Mouse (Mus musculus) inflammation-experienced regulatory T-cells, adult 6 months (primary cell): Measurements from ENCODE around the gene Rsph14. TPM values are rescaled to one million over a fixed set of nuclear protein-coding genes. Genes with fewer than 3 reads are reported as not detected.
A peak's percentile ranks its signal among the peaks of the same experiment; 100 is the strongest.

Experiments
- ATAC-seq: one replicate; pipeline ENCODE4 v1.8.0; 2017
- polyA plus RNA-seq, 3 experiments: library from polyadenylated mRNA; unstranded; fragments of 100-300 nt; shearing (Covaris generic); gene quantifications; one replicate each; pipeline ENCODE4 v1.2.1; 2017

Rsph14 gene
- polyA plus RNA-seq, 3 experiments from 2014 or later, result not detected

DNA sequence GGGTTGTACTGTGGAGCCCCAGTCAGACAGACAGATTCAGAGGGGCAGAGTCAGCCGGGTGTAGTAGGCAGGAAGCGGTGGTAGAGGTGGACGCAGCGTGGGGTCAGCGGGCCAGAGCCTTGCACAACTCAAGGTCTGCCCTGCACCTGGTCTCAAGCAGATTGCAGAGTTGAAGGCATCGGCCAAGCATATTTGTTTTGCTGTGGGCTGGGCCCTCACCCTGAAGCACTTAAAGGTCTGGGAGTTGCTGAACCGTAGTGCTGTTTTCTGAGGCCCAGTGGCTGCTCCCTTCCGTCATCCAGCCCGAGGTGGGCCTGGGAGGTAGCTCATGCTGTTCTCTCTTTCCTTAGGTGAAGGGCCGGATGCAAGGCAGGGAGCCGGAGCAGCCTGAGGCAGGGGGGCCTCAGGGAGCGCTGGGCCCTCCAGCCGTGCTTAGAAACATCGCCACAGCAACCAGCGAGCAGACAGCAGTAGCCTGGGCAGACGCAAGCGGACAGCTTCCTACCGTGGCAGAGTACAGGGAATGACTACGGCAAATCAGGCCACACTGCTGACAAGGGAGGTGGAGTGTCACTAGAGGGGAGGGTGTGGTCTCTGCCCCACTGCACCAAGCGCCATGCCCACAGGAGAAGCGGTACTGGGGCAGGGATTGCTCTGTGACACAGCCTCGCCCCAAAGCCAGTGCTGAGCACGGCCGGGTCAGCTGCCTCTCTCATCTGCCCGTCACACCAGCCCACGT is 41.6 kb downstream of the Rsph14 start:
- no peak for ATAC-seq

DNA sequence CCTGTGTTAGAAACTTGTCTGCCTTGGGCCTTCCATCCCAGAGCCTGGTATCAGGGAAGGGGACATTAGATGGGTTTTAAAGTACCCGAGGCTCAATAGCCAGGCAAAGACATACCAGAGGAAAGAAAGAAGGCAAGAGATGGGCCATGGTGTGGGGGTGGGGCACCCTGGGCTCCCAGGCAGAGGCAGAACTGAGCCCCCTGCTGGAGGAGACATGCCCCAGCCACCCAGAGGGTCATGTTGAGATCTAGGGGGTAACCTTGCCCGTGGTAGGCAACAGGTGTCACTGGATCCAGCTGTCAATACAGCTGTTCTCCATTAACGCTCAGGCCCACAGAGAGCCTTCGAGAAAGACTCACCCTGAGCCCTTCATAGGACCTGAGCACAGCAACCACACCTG is 42.6 kb downstream of the Rsph14 start:
- no peak for ATAC-seq

DNA sequence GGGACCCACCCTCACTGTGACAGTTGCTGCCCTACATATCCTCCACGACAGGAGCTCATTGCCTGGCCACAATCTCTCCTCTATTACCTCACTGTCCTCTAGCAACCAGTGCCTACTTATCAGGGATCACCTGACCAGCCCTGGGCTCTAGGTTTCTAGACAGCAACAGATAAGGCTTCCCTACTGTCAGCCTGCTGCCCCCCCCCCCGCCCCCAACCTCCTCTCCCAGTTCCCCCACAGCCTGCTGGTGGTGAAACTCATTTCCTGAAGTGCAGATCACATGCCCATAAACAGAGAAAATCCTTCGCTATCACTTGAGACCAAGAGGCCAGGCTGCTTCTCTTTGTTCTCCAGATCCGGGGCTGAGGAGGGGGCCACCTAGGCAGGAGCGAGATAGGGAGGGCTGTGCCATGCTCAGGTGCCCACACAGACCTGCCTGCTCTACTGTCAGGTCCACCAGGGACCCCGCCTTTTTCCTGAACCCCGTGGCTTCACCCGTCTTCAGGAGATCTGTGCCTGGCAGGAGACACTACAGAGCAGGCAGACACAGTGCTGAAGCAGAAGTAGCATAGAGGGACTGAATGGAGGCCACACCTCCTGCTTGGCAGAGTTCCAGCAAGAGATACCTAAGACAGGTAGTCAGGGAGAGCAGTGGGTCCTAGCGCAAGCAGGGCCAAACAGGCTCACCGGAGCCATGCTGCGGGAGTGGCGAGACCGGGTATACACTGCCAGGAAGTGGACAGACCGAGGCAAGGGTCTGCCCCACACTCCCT is 44.5 kb downstream of the Rsph14 start:
- ATAC-seq, result no peak

DNA sequence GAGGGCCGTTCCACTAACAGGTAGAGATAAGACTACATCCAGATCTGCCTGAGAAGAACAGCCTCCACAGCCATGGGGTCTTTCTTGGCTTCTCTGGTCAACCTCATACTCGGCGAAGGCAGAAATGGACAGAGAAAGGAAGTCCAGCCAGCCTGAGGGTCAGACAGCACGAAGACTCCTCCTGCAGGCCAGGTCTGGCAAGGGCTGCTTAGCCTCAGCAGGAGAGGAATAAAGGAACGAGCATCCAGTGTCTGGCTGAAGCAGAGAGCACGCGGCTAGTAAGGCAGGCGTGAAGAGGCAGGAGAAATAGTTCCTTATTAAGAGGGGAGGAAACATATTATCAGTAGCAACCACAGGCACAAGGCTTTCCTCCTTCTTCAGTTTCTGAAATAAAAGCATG is 49.2 kb downstream of the Rsph14 start:
- ATAC-seq, result no peak

GRCm38 (mm10) chr10:74981159-74981558 is 51.2 kb downstream of the Rsph14 start:
- no peak for ATAC-seq

DNA sequence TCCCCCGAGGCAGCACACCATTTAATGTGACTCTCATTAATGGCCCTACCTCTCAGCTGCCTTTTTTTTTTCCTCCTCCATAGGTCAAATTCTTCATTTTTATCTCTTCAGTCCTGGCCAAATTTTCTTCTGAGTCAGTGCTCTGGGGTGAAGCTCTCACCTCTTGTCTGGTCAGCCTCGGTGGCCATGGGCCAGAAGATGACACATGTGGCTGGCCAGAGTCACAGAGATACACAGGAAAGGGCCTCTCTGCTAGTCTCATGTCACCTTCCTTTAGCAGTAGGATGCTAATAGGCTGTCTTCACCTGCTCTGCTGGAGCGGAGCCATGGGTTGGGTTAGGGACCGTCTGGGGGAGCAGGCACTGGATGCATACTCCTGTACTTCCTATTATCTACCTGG is 54.3 kb downstream of the Rsph14 start:
- no peak for ATAC-seq

DNA sequence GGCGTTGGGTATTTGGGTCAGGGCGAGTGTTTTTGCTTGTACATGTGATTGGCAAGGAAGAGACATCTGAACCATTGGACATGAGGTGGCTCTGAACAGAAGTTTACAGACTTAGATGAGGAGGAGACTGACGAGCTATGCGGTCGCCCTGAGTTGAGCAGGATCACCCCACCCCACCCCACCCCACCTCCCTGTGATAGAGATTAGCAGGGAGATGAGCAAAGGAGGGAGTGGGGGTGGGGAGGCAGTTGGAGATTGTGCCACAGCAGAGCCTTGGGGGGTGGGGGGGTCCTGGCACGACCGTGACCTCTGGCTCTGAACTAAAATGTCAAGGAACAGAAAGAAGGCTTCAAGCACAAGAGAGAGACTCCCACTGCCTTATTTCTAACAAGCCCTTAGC is 56.0 kb downstream of the Rsph14 start:
- ATAC-seq, result no peak

- no peak for ATAC-seq
Observed at GRCm38 (mm10) chr10:74975626-74976025, 56.8 kb downstream of the Rsph14 start.

DNA sequence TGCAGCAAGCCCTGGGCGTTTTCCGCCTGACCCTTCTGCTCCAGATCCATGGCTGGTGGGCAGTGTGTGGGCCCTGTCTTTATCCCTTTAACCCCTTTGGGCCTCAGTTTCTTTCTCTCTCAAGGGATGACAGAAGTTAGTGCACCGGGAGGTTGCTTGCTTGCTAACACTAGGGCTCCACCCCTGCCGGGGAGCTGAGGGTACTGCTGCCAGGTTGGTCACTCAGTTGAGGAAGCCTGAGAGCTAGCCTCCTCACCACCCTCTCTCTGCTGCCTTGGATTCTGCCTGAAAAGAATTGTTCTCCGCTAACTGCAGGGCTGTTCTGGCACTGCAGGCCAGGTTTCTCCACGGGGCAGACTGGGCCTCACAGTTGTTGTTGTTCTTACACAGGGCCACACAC is 59.4 kb downstream of the Rsph14 start:
- ATAC-seq, result no peak

- ATAC-seq, result no peak
Observed at GRCm38 (mm10) chr10:74969266-74969665, 63.1 kb downstream of the Rsph14 start.

DNA sequence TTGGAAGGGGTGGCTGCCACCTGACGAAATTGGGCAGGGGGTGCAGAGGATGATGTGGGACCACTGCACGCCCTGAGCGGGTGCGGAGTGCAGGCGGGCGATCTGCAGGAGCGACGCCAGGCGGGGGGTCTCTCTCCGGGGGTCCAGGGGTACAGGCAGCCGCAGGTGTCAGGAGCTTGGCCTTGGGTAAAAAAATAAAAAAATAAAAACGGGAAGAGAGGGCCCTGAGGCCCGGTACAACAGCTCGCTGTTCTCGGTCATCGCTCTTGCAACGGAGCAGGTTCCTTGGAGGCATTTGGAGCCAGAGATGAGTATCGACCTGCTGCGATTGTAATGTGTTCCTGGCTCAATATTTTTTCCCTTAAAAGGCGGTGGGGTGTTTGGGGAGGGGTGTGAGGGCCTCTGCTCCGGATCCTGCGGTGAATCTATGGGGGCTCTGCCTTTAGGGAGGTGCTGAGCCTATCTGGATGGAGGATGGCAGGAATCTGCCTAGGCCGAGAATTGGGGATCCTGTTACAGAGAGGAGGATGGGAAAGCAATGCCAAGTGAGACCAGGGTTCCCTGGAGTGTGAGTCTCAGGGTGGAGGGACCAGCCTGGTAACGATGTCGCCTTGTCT is 64.6 kb downstream of the Rsph14 start:
- no peak for ATAC-seq

DNA sequence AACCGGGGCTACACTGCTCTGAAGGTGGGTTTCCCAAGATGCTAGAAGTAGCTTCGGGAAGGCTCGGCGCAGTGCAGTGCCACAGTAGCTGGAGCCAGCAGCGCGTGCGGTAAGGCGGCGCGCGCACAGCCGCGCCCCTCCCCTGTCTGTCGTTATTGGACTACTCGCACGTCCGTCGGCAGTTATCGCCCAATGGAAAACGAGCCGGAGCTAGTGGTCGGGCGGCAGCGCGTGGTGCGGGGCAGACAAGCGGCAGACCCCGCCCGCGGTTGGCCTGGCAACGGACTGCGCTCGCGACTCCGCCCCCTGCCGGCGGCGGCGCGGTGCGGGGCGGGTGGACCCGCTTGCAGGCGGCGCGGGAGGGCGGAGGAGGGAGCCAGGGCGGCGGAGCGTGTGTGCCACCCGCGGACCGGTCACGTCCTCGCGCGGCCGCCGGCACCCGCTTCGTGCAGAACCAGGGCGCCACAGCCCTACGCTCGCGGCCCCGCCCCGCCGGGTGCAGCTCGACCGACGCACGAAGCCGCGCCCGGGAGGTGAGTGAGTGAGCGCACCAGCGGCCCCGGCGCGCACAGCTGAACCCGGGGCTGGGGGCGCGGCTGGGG is 65.4 kb downstream of the Rsph14 start, which contains the start of gene Gnaz:
TSS of gene Gnaz (plus strand) at position 328 of the 602 bp plus-strand sequence.
- ATAC-seq, result peak; percentile 92

- no peak for ATAC-seq
Observed at GRCm38 (mm10) chr10:74964380-74964779, 68.0 kb downstream of the Rsph14 start.

DNA sequence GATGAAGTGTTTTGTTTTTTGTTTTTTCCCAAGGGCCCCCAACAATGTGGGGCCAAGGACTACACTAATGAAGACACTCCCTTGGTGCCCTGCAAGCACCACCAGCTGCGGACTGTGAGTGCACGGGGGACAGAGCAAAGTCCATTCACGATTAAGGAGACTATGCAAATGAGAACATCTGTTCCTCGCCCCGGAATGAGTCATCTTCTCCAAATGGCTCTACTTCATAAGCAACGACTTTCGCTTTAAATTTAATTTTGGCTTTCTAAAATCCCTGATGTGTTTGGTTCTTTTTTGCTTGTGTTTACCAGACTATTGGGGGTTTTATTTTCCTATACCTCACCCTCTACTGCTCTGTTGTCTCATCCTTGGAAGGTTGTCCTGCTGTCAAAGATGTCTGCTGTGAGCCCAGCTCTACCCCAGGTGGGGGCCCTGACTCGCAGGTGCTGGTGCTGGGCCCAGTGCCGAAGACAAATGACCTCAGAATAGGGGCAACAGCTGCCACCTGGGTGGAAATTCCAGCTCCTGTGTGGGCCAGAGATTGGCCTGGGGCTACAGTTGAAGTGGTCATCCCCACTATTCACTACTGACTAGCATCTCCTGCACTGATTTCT is 79.4 kb downstream of the Rsph14 start:
- no peak for ATAC-seq

DNA sequence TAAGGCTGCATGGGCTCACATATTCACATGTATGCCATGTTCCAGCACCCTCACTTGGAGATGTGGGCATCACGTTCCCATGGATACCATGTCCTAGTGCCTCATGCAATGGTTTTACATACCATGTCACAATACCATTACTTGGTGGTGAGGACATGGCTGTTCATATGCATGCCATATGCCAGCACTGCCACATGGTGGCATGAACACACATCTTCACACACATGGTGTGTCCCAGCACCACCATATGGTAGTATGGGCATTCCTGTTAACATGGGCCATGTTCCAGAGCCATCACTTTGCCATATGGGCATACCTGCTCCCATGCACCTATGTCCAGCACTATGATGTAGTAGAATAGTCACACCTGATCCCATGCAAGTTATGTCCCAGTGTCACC is 91.6 kb downstream of the Rsph14 start:
- no peak for ATAC-seq

- ATAC-seq, result no peak
Observed at GRCm38 (mm10) chr10:74939300-74939699, 93.1 kb downstream of the Rsph14 start.

- ATAC-seq, result no peak
Observed at GRCm38 (mm10) chr10:74938410-74938809, 94.0 kb downstream of the Rsph14 start.

DNA sequence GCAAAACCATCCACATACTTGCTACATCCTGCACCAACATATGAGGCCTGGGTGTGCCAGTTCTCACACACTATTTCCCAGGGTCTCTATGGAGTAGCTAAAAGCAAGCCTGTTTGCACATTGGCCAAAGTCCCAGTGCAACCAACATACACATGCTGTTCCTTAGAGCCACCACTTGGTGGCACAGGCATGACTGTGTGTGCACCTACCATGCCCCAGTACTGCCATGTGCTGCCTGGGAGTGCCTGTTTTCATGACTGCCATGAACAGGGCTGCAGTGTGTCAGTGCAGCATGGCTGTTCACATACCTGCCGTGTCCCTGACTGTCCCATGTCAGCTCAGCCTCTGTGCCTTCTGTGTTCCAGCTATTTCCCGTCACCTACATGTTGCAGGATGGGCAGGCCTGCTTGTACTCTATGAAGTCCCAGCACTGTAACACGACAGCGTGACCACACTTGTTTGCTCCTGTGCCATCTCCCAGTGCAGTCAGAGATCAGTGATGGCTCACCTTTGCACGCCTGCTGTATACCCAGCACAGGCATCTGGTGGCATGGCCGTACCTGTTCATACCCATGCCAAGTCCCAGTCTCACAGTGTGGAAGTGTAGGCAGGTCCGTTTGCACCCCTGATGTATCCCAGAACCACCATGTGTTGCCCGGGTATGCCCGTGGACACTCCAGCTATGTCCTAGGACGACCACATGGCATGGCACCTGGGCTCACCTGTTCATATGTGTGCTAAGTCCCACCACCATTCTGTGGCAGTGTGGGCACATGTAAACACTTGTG is 95.2 kb downstream of the Rsph14 start:
- ATAC-seq, result no peak

- no peak for ATAC-seq
Observed at GRCm38 (mm10) chr10:74935016-74935415, 97.4 kb downstream of the Rsph14 start.

GRCm38 (mm10) chr10:74934521-74934920 is 97.9 kb downstream of the Rsph14 start:
- no peak for ATAC-seq

GRCm38 (mm10) chr10:74933548-74934190 is 98.7 kb downstream of the Rsph14 start:
- ATAC-seq, result no peak
